Mouse (Mus musculus) G1E (cell line): ENCODE data around the gene Fut2.

Source experiments
- CTCF ChIP-seq: IDR thresholded peaks from 2 replicates; pipeline ENCODE4 v1.5.1; 2012; ENCODE audit warnings: low read depth, low read length, inconsistent platforms, mixed read lengths
- POLR2AphosphoS5 ChIP-seq: IDR thresholded peaks from 2 replicates; pipeline ENCODE4 v1.6.1; 2012; ENCODE audit warnings: low read depth, low read length, inconsistent platforms; ENCODE audit not compliant: insufficient replicate concordance
- TAL1 ChIP-seq: conservative IDR thresholded peaks from 2 replicates; pipeline ENCODE4 v1.6.1; 2012; ENCODE audit warnings: low read depth, low read length, inconsistent platforms, mixed read lengths

DNA sequence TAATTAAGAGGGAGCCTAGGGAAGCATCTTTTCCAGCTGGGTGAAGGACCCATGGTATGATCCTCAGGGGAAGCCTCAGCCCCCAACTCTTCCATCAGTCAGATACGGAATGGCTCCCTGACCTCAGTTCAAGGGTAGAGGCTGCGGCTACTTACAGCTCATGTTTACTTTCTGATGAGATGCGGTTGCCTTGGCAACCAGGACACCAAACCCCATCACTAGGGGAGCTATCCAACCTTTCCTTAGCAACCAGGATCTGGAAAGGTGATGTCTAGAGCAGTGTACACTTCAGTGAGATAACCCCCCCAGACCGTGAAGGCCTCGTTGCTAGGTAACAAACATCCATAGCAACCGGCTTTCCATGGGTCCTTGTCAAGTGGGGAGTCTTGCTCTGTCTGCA lies 42.8 kb upstream of the Fut2 start:
- TF ChIP-seq CTCF (no peak), POLR2AphosphoS5 (no peak; the same call in 1 of the 2 replicates), TAL1 (no peak)
